Mouse (Mus musculus) heart, adult 18-20 months (tissue): Measurements from ENCODE around the gene Dock4. TPM values are rescaled to one million over a fixed set of nuclear protein-coding genes. Genes with fewer than 3 reads are reported as not detected.
A peak's percentile ranks its signal among the peaks of the same experiment; 100 is the strongest.

ENCODE experiments used
- DNase-seq, 2 experiments: peaks; one replicate each; pipeline ENCODE4 v3.0.0; 2021 to 2022; ENCODE audit warnings: mixed read lengths in 1 of 2
- total RNA-seq, 2 experiments: library from RNA; stranded (reverse); gene quantifications; 2 replicates each; pipeline ENCODE4 v1.2.3; 2021

Gene Dock4
- total RNA-seq, 2 experiments from 2014 or later, result 11.9 to 13.9 TPM

GRCm38 (mm10) chr12:40568971-40569968 is 123.5 kb downstream of the Dock4 start:
- DNase-seq, result peak in 1 of 2 experiments; percentile 28

GRCm38 (mm10) chr12:40570250-40570649 is 124.5 kb downstream of the Dock4 start:
- peak; percentile 36 to 42 for DNase-seq

DNA sequence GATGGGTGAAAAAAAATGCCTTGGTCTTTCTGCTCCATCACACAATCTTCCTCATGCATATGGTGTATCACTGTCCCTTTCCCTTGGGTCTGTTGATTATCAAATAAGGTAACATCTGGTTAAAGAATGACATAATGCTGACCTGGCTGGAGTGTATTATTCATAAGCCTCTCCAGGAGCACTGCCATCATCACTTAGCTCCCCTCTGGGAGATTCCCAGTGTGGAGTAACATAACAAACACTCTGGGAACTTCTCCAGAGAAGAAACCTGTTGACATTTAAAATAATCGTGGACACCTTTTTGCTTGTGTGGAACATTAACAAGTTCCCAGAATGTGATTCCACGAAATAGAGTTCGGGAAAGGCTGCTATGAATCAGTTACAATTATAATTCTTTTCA is 128.3 kb downstream of the Dock4 start:
- DNase-seq, result no peak

DNA sequence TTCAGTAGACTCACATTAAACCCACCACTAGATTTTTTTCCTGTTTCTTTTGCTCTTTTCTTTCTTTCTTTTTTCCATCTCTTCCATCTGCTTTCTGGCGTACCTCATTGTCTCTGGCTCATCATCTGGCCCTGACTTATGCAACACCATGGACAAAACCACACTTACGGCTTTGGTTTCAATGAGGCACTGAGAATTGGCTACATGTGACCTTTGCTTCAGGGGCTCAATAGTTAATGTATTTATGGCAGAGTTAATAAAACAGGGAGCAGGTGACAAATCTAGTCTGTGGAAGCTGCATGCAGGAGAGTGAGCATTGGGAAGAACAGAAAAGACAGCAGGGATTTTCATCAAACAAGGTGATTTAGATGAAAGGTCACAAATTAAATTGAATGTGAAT is 131.0 kb downstream of the Dock4 start:
- no peak for DNase-seq

GRCm38 (mm10) chr12:40580351-40580750 is 134.6 kb downstream of the Dock4 start:
- no peak for DNase-seq

- DNase-seq, result no peak
Measured at GRCm38 (mm10) chr12:40581037-40581436, 135.3 kb downstream of the Dock4 start.

GRCm38 (mm10) chr12:40582059-40582458 is 136.3 kb downstream of the Dock4 start:
- no peak for DNase-seq

DNA sequence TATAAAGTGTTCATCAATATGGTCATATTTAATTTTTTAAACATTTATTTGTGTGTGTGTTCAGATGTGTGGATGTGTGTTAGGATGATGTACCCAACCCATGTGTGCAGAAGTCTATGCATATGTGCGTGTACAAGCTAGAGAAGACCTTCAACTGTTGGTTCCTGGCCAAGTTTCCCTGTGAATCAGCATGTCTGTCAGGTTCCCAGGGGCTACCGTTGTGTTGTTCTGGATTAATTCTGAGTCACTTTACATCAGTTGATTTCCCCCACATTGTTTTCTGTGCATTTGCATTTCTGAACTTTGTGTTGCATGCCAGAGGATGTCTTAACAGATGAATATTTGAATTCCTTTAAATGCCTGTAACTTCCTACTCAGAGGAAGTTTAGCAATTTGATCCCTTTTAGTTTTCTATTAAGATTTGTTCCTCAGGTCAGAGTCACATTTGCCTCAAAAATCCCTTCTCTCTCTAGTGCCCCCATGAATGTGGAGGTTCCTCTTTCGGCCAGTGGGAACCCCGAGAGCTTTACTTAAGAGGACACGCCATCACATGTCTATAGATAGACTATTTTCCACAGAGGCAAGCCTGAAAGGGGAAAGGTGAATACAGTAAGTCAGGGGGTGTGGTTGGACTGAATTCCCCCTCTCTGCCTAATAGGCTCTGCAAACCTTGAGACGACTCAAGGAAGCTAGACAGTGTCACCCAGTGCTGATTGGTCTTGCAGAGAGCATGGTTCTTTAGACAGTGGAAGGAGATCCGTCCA is 139.0 kb downstream of the Dock4 start:
- DNase-seq, result no peak

- DNase-seq, result no peak
Measured at GRCm38 (mm10) chr12:40585456-40586141, 139.8 kb downstream of the Dock4 start.

DNA sequence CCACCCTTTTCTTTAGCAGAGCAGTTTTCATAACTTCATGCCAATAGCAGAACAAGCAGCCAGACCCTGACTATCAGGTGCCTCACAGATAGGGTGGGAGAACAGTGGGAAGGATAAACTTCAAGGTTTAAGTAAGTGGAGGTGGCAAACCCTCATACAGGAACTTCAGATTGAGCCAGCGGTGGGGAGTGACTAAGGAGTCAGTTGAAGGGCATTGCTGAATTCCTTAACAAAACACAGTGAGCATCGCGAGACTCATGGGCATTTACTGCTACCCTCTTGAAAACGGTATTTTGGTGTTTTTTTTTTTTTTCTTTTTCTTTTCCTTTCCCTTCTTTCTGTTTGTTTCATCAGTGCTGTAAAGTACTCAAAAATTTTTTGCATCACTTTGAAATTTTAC is 148.4 kb downstream of the Dock4 start:
- no peak for DNase-seq

DNA sequence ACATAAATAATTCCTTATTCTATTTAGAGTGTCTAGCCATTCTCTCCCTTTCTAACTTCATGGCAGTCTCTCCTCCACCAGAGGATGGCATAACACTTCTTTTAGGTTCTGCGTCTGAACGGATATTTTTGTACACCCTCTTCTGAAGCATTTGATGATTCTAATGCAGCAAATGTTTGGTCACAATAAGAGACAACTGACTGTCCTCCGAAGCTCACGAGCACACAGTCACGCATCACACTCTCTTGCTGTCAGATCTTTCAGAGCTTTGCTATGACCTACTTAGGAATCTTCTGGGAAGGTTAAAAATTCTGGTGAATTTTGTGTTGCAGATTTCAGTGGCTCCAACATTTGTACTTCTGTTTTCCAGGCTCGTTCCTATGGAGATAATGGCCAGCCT is 149.7 kb downstream of the Dock4 start:
- DNase-seq, result no peak

DNA sequence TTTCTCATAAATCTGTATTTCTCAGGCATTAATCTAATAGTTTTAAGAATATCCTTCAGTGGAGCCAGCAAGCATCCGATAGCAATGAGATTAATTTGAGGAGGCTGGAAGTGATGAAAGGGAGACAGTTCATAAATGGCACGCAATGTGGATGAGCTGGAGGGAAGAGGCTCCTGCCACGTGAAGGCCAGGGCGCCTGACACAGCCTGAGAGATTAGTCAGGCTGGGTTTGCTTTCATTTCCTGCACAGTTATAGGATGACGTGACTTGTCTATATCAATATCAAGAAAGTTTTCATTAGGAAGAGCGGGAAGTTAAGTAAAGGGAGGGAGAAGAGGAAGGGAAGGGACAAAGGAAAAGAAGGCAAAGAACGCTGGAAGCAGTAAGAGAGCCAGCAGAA is 150.3 kb downstream of the Dock4 start:
- DNase-seq, result no peak

DNA sequence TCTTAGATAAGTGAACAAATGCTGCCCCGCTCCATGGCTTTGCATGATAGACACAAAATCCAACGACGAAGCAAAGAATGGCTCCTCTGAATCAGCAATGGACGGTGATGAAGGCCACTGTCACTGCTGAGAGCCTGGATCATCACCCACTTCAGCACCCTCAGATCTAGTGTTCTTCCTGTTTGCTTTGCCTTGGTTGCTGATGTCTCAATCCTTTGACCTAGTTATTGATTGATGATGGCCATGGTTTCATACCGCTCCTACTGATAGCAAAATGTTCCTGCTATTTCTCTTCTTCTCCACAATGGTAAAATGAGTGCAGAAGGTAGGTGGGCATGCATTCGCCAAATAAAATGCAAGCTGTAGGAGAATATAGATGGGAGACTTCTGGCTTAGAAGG is 150.7 kb downstream of the Dock4 start:
- no peak for DNase-seq

DNA sequence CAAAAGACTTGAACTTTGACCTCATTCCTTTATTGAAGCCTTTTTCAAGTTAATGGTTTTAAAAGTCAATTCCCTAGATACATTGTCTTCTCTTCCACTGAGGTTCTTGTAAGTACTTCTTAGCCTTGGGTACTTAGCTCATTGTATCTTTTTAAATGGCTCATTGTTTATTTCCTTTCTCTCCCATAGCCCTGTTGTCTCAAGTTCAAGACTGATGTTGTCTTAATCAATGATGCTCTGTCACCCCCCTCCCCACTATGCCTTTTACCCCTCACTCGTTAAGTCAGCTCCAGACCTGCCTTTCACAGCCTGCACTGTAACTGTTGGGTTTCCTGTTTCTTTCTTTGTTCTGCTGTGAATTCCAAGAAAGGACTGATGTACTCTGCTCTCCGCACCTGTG is 154.2 kb downstream of the Dock4 start:
- no peak for DNase-seq

DNA sequence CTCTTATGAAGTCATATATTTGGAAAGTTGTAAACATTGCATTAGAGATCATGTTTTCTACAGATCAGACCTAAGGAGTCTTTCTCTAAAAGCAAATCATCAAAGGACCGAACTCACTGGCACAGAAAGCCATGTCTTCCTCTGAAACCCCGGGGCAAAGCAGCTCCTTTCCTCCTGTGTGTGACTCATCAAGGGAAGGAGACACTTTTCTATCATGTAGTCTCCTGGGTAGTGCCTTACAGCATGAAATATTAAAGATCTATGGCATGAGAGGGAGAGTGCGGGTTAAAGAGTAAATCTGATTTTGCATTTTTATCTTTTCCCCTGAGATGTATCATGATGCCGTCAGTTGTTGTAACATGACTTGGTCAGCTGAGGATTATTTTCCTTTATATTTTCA is 159.8 kb downstream of the Dock4 start:
- DNase-seq, result no peak

- no peak for DNase-seq
Measured at GRCm38 (mm10) chr12:40622926-40623325, 177.2 kb downstream of the Dock4 start.

DNA sequence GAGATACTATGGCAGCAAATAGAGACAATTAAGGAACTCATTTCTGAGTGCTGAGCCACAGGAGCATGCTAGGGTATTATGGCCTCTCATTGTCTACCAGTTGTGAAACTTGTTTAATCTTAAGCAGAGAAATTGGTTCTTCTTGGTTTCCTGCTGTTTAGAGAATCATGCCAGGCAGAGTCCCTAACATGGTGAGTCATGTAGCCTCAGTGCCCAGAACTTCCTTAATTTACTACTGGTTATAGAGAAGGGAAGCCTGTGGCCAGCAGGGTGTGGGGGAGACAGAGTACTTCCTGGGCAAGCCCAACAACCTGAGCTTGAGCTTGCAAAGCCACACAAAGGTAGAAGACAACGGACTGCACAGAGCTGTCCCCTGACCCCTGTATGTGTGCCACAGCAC is 180.8 kb downstream of the Dock4 start:
- DNase-seq, result peak; percentile 7 to 45

DNA sequence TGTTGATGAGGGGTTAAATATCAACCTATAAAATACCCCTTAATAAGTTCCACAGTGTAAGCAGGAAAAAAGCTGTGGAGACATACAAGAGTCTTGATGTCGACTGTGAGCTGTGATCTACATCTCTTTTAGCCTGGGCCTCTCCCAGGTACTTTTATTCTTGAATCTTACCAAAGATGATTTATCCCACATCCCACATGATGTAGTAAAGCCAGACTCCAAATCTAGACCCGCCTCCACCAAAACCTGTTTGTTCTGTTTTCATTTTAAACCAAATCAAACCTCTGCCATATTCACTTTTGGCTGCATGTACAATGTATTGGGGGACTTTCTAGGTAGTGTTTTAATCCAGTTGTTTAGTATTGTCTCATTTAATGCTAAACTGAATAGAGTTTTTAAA is 187.5 kb downstream of the Dock4 start:
- DNase-seq, result no peak

- no peak for DNase-seq
Measured at GRCm38 (mm10) chr12:40634169-40634568, 188.4 kb downstream of the Dock4 start.

- DNase-seq, result no peak
Measured at GRCm38 (mm10) chr12:40635991-40636390, 190.2 kb downstream of the Dock4 start.

DNA sequence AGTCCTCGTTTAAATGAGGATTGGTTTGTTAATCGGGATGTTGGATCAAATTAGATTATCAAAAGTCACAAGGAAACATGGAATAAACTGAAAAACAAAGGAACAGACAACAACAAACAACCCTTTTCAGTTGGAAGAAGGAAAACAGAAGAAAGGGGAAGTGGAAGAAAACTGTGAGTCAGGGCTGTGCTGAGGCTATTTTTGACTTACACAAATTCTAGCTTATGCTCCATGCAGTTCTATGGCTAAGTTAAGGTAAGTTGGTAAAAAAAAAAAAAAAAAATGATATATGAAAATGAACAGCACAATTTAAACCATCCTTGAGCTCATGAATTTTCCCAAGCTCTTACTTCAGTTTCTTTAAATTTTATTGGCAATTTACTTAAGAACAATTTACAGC is 191.7 kb downstream of the Dock4 start:
- DNase-seq, result no peak

- DNase-seq, result no peak
Measured at GRCm38 (mm10) chr12:40645869-40646268, 200.1 kb downstream of the Dock4 start.

- peak in 1 of 2 experiments; percentile 22 for DNase-seq
Measured at GRCm38 (mm10) chr12:40654312-40654711, 208.6 kb downstream of the Dock4 start.
